Mouse (Mus musculus) neural tube, embryonic 13.5 days (tissue): Measurements from ENCODE around the gene Nhsl2. TPM values are rescaled to one million over a fixed set of nuclear protein-coding genes. Genes with fewer than 3 reads are reported as not detected.

Experiments used
- ATAC-seq: fragments of 200-750 bp; cut with Nextera tagmentation; 2 replicates; pipeline ENCODE4 v1.8.0; 2017; ENCODE audit warnings: low read depth, mild to moderate bottlenecking, moderate TSS enrichment, moderate library complexity
- H3K27ac ChIP-seq: fragments of 300-500 bp; sonication (generic); replicated peaks from 2 replicates; pipeline ENCODE4 v1.5.1; 2015; ENCODE audit warnings: moderate library complexity, mild to moderate bottlenecking, inconsistent platforms
- H3K27me3 ChIP-seq: fragments of 300-500 bp; sonication (generic); 2 replicates; pipeline ENCODE4 v1.6.1; 2015; ENCODE audit warnings: mild to moderate bottlenecking, inconsistent platforms
- H3K36me3 ChIP-seq: fragments of 300-500 bp; sonication (generic); 2 replicates; pipeline ENCODE4 v1.6.1; 2015; ENCODE audit warnings: mild to moderate bottlenecking, inconsistent platforms
- H3K4me1 ChIP-seq: fragments of 300-500 bp; sonication (generic); replicated peaks from 2 replicates; pipeline ENCODE4 v1.6.1; 2015; ENCODE audit warnings: inconsistent platforms
- H3K4me2 ChIP-seq: fragments of 300-500 bp; sonication (generic); 2 replicates; pipeline ENCODE4 v1.6.1; 2015; ENCODE audit warnings: inconsistent platforms, mild to moderate bottlenecking, moderate library complexity
- H3K4me3 ChIP-seq: fragments of 300-500 bp; sonication (generic); 2 replicates; pipeline ENCODE4 v1.5.1; 2015; ENCODE audit warnings: mild to moderate bottlenecking, inconsistent platforms
- H3K9ac ChIP-seq: fragments of 300-500 bp; sonication (generic); 2 replicates; pipeline ENCODE4 v1.6.1; 2015; ENCODE audit warnings: moderate library complexity, mild to moderate bottlenecking, inconsistent platforms
- H3K9me3 ChIP-seq: fragments of 300-500 bp; sonication (generic); 2 replicates; pipeline ENCODE4 v1.6.1; 2016; ENCODE audit warnings: inconsistent platforms
- WGBS: fragments of 180-500 bp; shearing (Covaris S2); methylation state at CpG from one replicate; pipeline ENCODE4 v1.1.7; 2015; 5-methylcytosine and 5-hydroxymethylcytosine counted together
- polyA plus RNA-seq: library from polyadenylated mRNA; unstranded; fragments of >200 nt; fragmentation: Nextera tagmentation; extraction: Ambion mirVana; gene quantifications from 2 replicates; pipeline ENCODE4 v1.2.1, GENCODE M21; 2015

Gene Nhsl2
- polyA plus RNA-seq, 1 experiment from 2014 or later: 4.6 TPM

DNA sequence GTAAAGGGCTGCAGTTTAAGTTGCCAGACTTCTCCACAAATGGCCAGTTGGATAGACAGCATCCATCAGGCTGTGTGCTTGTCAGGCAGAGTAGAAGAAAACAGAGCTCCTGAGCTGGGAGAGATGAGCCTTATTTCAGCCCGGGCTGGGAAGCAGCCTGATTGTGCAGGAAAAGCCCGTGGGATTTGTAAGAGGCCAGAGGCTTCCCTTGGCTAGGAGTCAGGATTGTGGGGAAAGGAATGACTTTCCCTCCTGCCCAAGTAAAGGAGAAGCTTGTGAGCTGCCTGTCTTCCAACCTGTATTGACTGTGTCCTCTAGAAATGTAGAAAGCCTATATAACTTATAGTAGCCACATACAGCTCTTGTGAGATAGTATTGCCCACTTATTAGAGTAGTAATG lies 27.0 kb downstream of the Nhsl2 start:
- H3K9me3 ChIP-seq: no peaks in the 10 kb centered on the region
- WGBS: 57% methylated on average over 2 of the region's 2 CpGs
- no peak for ATAC-seq

DNA sequence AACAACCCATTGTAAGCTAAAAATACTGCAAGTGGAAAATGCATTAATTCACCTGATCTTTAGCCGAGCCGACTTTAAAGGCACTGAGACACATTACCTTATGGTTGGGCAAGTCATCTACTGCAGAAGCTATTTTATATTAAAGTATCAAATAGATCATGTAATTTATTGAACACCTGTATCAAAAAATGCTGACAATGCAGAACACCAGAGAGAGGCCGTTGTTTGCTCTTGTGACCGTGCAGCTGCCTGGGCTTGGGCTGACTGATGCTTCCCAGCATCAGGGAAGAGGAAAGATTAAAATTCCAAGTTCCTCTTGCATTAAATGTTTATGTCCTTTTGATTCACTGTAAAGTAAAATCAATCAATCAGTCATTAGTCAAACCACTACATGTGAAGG lies 28.7 kb downstream of the Nhsl2 start:
- Histone ChIP-seq H3K9me3 (no peaks in the 10 kb centered on the region), H3K4me1 (no peaks in the 10 kb centered on the region), H3K4me2 (no peak overlapping the region), H3K4me3 (no peak overlapping the region), H3K27me3 (peaks cover 77% of the 10 kb centered on the region), H3K9ac (no peak overlapping the region), H3K36me3 (no peaks in the 10 kb centered on the region), H3K27ac (no peak overlapping the region)
- WGBS: 83% methylated on average over 4 of the region's 4 CpGs
- no peak for ATAC-seq

More for the DNA sequence above, 27.0 kb downstream of the Nhsl2 start:
- no peak overlapping the region for H3K9ac ChIP-seq
- H3K27me3 ChIP-seq: peaks cover 67% of the 10 kb centered on the region
- H3K4me3 ChIP-seq: no peak overlapping the region
- H3K4me2 ChIP-seq: no peak overlapping the region
- no peak overlapping the region for H3K27ac ChIP-seq
- H3K36me3 ChIP-seq: no peaks in the 10 kb centered on the region
- H3K4me1 ChIP-seq: no peaks in the 10 kb centered on the region

DNA sequence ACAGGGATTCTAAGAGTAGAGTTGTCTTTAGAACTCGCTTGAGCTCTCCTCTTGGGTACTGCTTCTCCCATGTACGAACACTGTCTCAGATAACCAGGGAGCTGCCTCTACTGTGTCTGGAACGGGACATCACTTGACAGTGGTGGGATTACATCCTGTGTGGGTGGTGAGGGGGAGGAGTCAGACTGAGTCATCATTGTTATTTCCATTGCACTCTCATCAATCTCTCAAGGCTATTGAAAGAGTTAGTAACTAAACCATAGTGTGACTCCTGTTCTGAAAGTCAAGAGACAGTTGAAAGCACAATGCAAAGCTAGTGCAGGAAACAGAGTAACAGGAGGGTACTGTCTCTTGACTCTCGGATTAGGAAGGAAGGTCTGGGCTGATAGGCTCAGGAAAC lies 29.4 kb downstream of the Nhsl2 start:
- no peak for ATAC-seq
- Histone ChIP-seq H3K36me3 (no peaks in the 10 kb centered on the region), H3K27ac (no peak overlapping the region), H3K4me2 (no peak overlapping the region), H3K4me1 (no peaks in the 10 kb centered on the region), H3K9me3 (no peaks in the 10 kb centered on the region), H3K27me3 (peaks cover 82% of the 10 kb centered on the region), H3K4me3 (no peak overlapping the region), H3K9ac (no peak overlapping the region)
- 59% methylated on average over 4 of the region's 4 CpGs for WGBS

DNA sequence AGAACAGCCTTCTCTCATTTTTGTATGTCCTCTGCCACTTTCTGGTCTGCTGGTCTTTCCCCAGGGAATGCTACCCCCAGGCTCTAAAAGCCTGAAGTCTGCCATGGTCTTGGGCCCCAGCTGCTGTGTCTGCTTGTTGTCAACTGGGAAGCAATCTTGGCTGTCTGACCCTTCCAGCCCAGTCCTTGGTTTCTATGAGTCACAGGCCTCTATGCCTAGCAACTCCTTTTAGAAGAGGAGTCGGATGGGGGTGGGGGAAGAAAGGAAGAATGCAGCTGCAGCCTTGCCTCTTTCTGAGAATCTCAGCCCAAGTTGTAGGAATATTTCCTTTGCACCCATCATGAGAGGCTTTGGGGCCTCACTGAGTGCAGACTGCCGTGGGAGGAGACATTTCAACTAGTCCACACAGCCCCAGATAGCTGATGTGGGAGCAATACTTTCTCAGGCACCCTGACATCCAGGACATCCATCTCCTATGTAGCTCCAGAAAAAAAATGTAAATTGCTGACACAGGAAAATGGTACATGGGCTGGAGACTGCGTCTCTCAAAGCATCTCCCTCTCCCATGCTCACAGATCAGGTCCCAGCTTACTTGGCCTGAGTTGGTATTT lies 33.1 kb downstream of the Nhsl2 start:
- Histone ChIP-seq H3K9ac (no peak overlapping the region), H3K4me1 (no peaks in the 10 kb centered on the region), H3K27me3 (peaks cover 77% of the 10 kb centered on the region), H3K9me3 (no peaks in the 10 kb centered on the region), H3K36me3 (no peaks in the 10 kb centered on the region), H3K27ac (no peak overlapping the region), H3K4me2 (no peak overlapping the region), H3K4me3 (no peak overlapping the region)
- no peak for ATAC-seq
- WGBS: 63% methylated on average over 3 of the region's 3 CpGs

DNA sequence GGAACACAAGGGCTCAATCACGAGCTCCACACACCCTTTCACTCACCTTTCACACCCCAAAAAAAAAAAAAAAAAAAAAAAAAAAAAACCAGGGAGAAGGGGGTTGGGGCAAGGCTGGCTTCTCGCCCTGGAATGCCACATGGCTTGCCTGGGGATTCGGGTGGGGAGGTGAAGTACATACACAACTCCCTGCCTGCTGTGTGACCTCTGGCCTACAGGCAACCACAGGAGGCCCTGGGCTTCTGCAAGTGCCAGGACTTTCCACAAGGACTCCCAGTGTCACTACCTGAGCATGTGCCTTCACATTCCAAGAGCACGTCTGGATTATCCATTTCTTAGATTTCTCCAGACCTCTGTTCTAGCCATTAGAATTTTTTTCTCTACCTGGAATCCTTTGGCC lies 40.2 kb downstream of the Nhsl2 start:
- peaks cover 43% of the 10 kb centered on the region for H3K27me3 ChIP-seq
- no peak overlapping the region for H3K9ac ChIP-seq
- no peak overlapping the region for H3K4me2 ChIP-seq
- no peak overlapping the region for H3K4me3 ChIP-seq
- no peaks in the 10 kb centered on the region for H3K4me1 ChIP-seq
- WGBS: 70% methylated on average over 4 of the region's 4 CpGs
- H3K9me3 ChIP-seq: no peaks in the 10 kb centered on the region
- no peak for ATAC-seq
- H3K27ac ChIP-seq: no peak overlapping the region
- no peaks in the 10 kb centered on the region for H3K36me3 ChIP-seq

DNA sequence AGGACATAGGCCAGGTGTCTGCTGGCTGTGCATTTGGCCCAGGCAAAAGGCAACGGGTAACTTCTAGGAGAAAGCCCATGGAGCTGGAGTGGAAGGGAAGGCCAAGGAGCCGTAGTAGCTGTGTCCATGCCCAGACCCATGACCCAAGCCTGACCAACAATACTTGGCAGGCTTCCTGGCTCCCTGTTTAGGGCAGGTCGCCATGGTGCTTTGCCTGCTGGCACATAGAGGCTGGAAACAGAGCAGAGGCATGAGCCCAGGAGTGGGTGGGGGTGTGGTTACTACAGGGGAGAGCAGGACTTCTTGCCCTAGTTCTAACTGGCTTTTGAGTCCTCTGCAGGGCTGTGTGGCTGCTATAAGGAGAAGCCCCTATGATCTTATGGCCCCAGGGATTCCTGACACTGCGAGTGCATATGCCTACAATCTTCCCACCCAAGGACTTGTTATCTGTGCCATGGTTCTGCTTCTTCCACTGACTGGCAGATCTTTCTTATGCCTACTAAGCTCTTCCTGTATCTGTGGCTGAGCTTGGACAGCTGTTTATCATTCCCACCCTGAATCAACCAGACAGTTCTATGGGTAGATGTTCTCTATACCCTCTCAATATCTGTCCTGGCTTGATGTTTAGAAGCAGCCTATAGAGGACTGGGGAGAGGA lies 40.8 kb downstream of the Nhsl2 start:
- no peaks in the 10 kb centered on the region for H3K4me1 ChIP-seq
- no peak overlapping the region for H3K9ac ChIP-seq
- WGBS: 86% methylated on average over 4 of the region's 4 CpGs

DNA sequence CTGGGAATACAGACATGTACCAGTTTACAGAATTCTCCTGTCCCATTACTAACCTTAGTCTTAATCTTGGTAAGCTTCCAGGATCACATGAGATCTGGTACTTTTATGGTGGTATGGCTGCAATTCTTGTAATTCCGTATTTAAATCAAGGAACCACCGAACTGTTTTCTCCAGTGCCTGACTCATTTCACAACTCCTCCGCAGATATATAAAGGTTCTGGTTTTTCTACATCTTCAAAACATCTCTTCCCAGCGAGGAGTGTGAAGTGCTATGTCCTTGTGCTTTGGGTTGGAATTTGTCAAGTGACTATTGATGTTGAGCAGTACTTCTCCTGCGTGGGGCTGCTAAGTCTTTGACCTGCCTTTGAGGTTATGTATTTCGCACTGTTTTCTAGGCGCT lies 44.6 kb downstream of the Nhsl2 start:
- no peak overlapping the region for H3K4me3 ChIP-seq
- H3K27me3 ChIP-seq: peaks cover 49% of the 10 kb centered on the region
- no peaks in the 10 kb centered on the region for H3K4me1 ChIP-seq
- no peak overlapping the region for H3K4me2 ChIP-seq
- H3K36me3 ChIP-seq: no peaks in the 10 kb centered on the region
- H3K9me3 ChIP-seq: no peaks in the 10 kb centered on the region
- no peak overlapping the region for H3K27ac ChIP-seq
- ATAC-seq: no peak
- 82% methylated on average over 7 of the region's 7 CpGs for WGBS
- H3K9ac ChIP-seq: no peak overlapping the region

More for the DNA sequence above, 40.8 kb downstream of the Nhsl2 start:
- H3K27ac ChIP-seq: no peak overlapping the region
- H3K36me3 ChIP-seq: no peaks in the 10 kb centered on the region
- H3K9me3 ChIP-seq: no peaks in the 10 kb centered on the region
- no peak overlapping the region for H3K4me3 ChIP-seq
- ATAC-seq: no peak
- peaks cover 43% of the 10 kb centered on the region for H3K27me3 ChIP-seq
- no peak overlapping the region for H3K4me2 ChIP-seq

DNA sequence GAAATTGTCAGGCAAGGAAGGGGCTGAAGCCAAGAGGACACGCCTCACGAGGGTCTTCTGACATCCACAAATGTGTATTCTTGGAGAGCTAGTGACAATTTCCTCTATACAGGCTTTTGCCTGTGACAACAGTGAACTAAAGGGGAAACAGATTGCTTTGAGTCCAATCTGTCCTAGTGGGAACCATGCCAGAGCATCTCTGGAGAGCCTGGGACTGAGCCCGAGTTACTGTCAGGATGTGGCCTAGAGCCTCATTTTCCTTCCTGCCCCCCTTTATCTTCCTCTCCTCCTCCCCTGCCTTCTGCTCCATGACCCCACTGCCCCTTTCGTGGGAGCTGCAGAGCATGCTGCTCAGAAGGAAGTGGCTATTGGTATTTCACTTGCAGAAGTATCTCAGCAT lies 49.2 kb downstream of the Nhsl2 start:
- ATAC-seq: no peak
- Histone ChIP-seq H3K36me3 (no peaks in the 10 kb centered on the region), H3K4me3 (no peak overlapping the region), H3K27me3 (peaks cover 68% of the 10 kb centered on the region), H3K4me2 (no peak overlapping the region), H3K9ac (no peak overlapping the region), H3K4me1 (no peaks in the 10 kb centered on the region), H3K27ac (no peak overlapping the region), H3K9me3 (no peaks in the 10 kb centered on the region)
- WGBS: 61% methylated on average over 4 of the region's 4 CpGs

DNA sequence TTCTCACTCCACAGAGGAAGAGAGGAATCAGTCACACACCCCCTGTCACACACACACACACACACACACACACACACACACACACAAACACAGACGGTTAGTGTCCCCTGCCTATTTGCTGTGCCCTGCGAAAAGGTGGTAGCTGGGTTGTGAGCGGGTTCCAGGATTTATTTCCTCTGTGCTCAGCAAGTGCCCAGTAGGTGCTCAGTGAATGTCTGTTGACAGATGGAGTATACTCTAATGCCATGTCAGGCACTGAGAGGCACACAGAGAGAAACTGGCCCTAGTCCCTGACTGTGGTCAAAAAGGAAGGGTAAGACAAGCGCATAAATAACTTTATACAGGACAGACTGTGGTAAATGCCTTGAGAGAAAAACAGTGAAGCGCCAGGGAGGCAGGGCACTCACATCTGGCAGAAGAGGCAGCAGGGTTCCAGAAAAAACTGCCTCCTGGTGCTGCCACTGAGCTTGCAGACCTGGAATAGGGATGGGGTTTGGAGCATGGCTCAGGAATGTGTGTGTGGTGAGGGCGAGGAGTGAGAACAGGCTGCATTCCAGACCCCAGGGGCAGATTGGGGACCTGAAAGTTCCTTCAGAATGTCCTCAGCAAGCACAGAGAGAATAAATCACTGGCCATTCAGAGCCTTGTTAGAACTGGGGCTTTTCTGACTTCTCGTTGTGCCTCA lies 52.8 kb downstream of the Nhsl2 start:
- H3K27me3 ChIP-seq: peaks cover 51% of the 10 kb centered on the region
- H3K9me3 ChIP-seq: no peaks in the 10 kb centered on the region
- no peaks in the 10 kb centered on the region for H3K36me3 ChIP-seq
- no peaks in the 10 kb centered on the region for H3K4me1 ChIP-seq
- no peak for ATAC-seq
- no peak overlapping the region for H3K27ac ChIP-seq
- 54% methylated on average over 7 of the region's 7 CpGs for WGBS
- no peak overlapping the region for H3K4me2 ChIP-seq
- H3K4me3 ChIP-seq: no peak overlapping the region
- H3K9ac ChIP-seq: no peak overlapping the region

DNA sequence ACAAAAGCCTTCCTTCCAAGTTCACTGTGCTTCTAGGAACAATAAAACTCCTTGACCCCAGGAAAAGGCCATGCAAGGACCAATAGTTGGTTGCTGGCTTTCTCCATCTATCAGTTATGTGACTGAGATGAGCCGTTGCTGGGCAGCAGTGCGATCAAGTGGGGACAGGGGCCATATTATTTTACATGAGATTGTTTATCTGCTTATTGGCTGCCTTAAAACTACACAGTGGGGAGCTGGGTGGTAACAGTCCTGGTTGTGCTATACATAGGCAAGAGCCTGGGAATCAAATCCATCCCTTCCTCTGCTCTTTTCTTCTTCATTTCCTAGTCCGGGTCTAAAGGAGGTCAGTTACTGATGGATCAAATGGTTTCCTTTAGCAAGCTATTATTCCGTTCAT lies 53.4 kb downstream of the Nhsl2 start:
- Histone ChIP-seq H3K4me3 (no peak overlapping the region), H3K4me2 (no peak overlapping the region), H3K4me1 (no peaks in the 10 kb centered on the region), H3K9ac (no peak overlapping the region), H3K36me3 (no peaks in the 10 kb centered on the region), H3K9me3 (no peaks in the 10 kb centered on the region), H3K27me3 (peaks cover 45% of the 10 kb centered on the region), H3K27ac (no peak overlapping the region)
- 73% methylated on average over 4 of the region's 4 CpGs for WGBS
- no peak for ATAC-seq

DNA sequence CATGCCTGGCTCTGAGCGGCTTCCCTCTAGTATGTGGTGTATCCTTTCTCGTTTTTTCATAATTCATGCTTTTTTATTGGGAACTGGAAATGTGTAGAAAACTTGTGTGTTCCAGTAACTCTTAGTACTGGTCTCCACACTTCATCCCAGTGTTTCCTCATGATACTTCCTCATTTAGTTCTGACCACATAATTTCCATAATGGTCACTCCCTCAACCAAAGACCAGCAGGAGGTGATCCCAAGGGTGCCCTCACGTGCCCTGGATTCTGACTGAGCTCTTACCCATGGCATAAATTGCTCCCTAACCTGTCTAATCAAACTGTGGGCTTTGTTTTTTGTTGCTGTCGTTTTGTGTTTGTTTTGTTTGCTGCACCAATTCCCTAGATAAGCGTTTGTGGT lies 58.1 kb downstream of the Nhsl2 start:
- peaks cover 30% of the 10 kb centered on the region for H3K27me3 ChIP-seq
- no peaks in the 10 kb centered on the region for H3K4me1 ChIP-seq
- no peak for ATAC-seq
- no peak overlapping the region for H3K4me3 ChIP-seq
- WGBS: 66% methylated on average over 5 of the region's 5 CpGs
- no peak overlapping the region for H3K27ac ChIP-seq
- H3K9me3 ChIP-seq: no peaks in the 10 kb centered on the region
- H3K4me2 ChIP-seq: no peak overlapping the region
- no peaks in the 10 kb centered on the region for H3K36me3 ChIP-seq
- no peak overlapping the region for H3K9ac ChIP-seq

DNA sequence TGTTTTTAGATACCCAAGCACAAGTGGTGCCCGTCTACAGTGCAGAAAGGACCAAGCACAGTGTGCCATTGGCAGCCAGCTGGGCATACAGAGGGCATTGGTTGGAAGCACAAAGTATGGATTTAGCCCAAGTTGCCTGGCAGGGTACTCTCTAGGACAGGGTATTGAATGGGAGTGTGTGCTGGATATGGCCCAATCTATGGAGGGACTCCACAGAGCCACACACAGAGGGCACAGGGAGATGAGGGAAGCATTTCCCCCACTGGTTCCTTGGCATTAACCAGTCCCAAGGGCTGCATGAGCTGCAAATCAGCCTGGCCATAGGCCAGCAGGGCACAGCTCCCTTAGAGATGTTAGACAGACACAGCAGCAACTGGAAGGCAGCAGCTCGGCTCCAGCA lies 79.9 kb downstream of the Nhsl2 start:
- no peak for ATAC-seq
- H3K9me3 ChIP-seq: no peaks in the 10 kb centered on the region
- WGBS: 72% methylated on average over 2 of the region's 2 CpGs

More for the DNA sequence above, 79.9 kb downstream of the Nhsl2 start:
- peaks cover 47% of the 10 kb centered on the region for H3K27me3 ChIP-seq
- H3K9ac ChIP-seq: no peak overlapping the region
- H3K27ac ChIP-seq: no peak overlapping the region
- no peaks in the 10 kb centered on the region for H3K36me3 ChIP-seq
- H3K4me1 ChIP-seq: no peaks in the 10 kb centered on the region
- no peak overlapping the region for H3K4me3 ChIP-seq
- H3K4me2 ChIP-seq: no peak overlapping the region
